Mouse (Mus musculus): Measurements from ENCODE around the gene Prx.

- TF ChIP-seq CTCF (IDR thresholded peaks at IDR 0.05; ENCODE audit: control insufficient read depth, insufficient read depth, insufficient read length), result no peak
- no peak for TF ChIP-seq MAX (IDR thresholded peaks at IDR 0.05)
- TF ChIP-seq CEBPB (IDR thresholded peaks at IDR 0.05; ENCODE audit: low read depth), result no peak
- TF ChIP-seq MYOD1 (IDR thresholded peaks at IDR 0.05; ENCODE audit: control insufficient read depth, insufficient read length, low read depth), result no peak
Observed at GRCm38 (mm10) chr7:27472596-27472995, 26.5 kb upstream of the Prx start.

Measured in C2C12 (cell line).